In genomic region chrX:48054186-48055015, GRCm38 (mm10) we compare ENCODE assay signal across 8 mouse cellular contexts. TPM values are rescaled to one million over a fixed set of nuclear protein-coding genes. Genes with fewer than 3 reads are reported as not detected.
DNase-seq lines count a peak whose midpoint lies in the region; ATAC-seq and TF ChIP-seq lines count a peak whose summit lies in the region.

No protein-coding gene starts in this region.

- intact Hi-C loops in heart, adult 2 months (cut with DNase I): loop anchor here (5.0 kb wide), 1 partner anchor 38 kb away; no protein-coding TSS in a partner anchor

- ATAC-seq in intestine, postnatal 0 days: peak; percentile 49; the same call in 1 of the 2 replicates
- ATAC-seq in liver, embryonic 12.5 days: no peak
- ATAC-seq in midbrain, postnatal 0 days (ENCODE audit: low FRiP score): peak; percentile 89

- no peaks in the 10 kb centered on the region for H3K36me3 ChIP-seq in heart, adult 2 months (ENCODE audit: control insufficient read depth, insufficient read depth, low read length)
- H3K36me3 ChIP-seq in intestine, postnatal 0 days (ENCODE audit: control insufficient read depth, insufficient read depth): no peaks in the 10 kb centered on the region
- H3K36me3 ChIP-seq in liver, embryonic 12.5 days: no peaks in the 10 kb centered on the region
- H3K36me3 ChIP-seq in midbrain, postnatal 0 days (ENCODE audit: insufficient read depth, low read length): no peaks in the 10 kb centered on the region
- H3K36me3 ChIP-seq in thymus, adult 2 months (ENCODE audit: control insufficient read depth, insufficient read depth, low read length): no peaks in the 10 kb centered on the region

- peaks cover 5% of the 10 kb centered on the region for H3K4me1 ChIP-seq in heart, adult 2 months (ENCODE audit: control insufficient read depth, insufficient read depth, low read length)
- H3K4me1 ChIP-seq in intestine, postnatal 0 days (replicated peaks; ENCODE audit: control insufficient read depth, insufficient read depth, low read length): no peaks in the 10 kb centered on the region
- no peaks in the 10 kb centered on the region for H3K4me1 ChIP-seq in liver, embryonic 12.5 days
- no peaks in the 10 kb centered on the region for H3K4me1 ChIP-seq in midbrain, postnatal 0 days (ENCODE audit: insufficient read depth, low read length)
- H3K4me1 ChIP-seq in thymus, adult 2 months (replicated peaks; ENCODE audit: control insufficient read depth, insufficient read depth, low read length): peaks cover 8% of the 10 kb centered on the region

- H3K4me3 ChIP-seq in heart, adult 2 months: peak overlapping the region; percentile 47
- peak overlapping the region; percentile 37 for H3K4me3 ChIP-seq in intestine, postnatal 0 days (ENCODE audit: low read depth, low read length)
- H3K4me3 ChIP-seq in liver, embryonic 12.5 days: peak overlapping the region; percentile 23
- peak overlapping the region; percentile 16; the same call in 1 of the 2 replicates for H3K4me3 ChIP-seq in midbrain, postnatal 0 days (ENCODE audit: low read depth, low read length)
- peak overlapping the region; percentile 93 for H3K4me3 ChIP-seq in thymus, adult 2 months (ENCODE audit: control insufficient read depth, insufficient read depth, low read length)

- TF ChIP-seq CTCF in heart, adult 2 months (IDR thresholded peaks at IDR 0.05): peak; percentile 40
- TF ChIP-seq CTCF in intestine, postnatal 0 days (IDR thresholded peaks at IDR 0.05; ENCODE audit: low read depth): 0 out of 2 replicates have a peak, but pooled peaks have one; percentile 16
- TF ChIP-seq CTCF in midbrain, postnatal 0 days (IDR thresholded peaks at IDR 0.05): peak; percentile 51
- no peak for TF ChIP-seq CTCF in thymus, adult 2 months (IDR thresholded peaks at IDR 0.05; ENCODE audit: borderline replicate concordance, control insufficient read depth, extremely low read depth, insufficient read depth, low read length, poor library complexity)

- H3K4me2 ChIP-seq in intestine, postnatal 0 days (replicated peaks; ENCODE audit: low read depth): peak overlapping the region; percentile 60
- peak overlapping the region; percentile 58 for H3K4me2 ChIP-seq in liver, embryonic 12.5 days
- peak overlapping the region; percentile 45 for H3K4me2 ChIP-seq in midbrain, postnatal 0 days (ENCODE audit: low read depth, low read length, poor library complexity, severe bottlenecking)

- 0 out of 2 replicates have a peak, but pooled peaks have one; percentile 15 for TF ChIP-seq POLR2A in heart, adult 2 months (IDR thresholded peaks at IDR 0.05; ENCODE audit: insufficient read depth, low read depth, low read length)
- TF ChIP-seq POLR2A in thymus, adult 2 months (IDR thresholded peaks at IDR 0.05; ENCODE audit: control insufficient read depth, extremely low read depth, insufficient read depth, low read length, poor library complexity): no peak

- H3K9me3 ChIP-seq in intestine, postnatal 0 days (ENCODE audit: control insufficient read depth): no peaks in the 10 kb centered on the region
- H3K9me3 ChIP-seq in liver, embryonic 12.5 days (replicated peaks): no peaks in the 10 kb centered on the region
- no peaks in the 10 kb centered on the region for H3K9me3 ChIP-seq in midbrain, postnatal 0 days (ENCODE audit: low read length)

- no peaks in the 10 kb centered on the region for H3K27me3 ChIP-seq in heart, adult 2 months (ENCODE audit: control insufficient read depth, insufficient read depth, low read length)
- H3K27me3 ChIP-seq in intestine, postnatal 0 days (replicated peaks; ENCODE audit: control insufficient read depth, insufficient read depth, low read length): peaks cover 9% of the 10 kb centered on the region; the same call in 1 of the 2 replicates
- H3K27me3 ChIP-seq in liver, embryonic 12.5 days (replicated peaks): 0 out of 2 replicates have a peak, but pooled peaks cover 10% of the 10 kb centered on the region
- no peaks in the 10 kb centered on the region for H3K27me3 ChIP-seq in midbrain, postnatal 0 days (ENCODE audit: insufficient read depth, low read length)
- H3K27me3 ChIP-seq in thymus, adult 2 months (ENCODE audit: control insufficient read depth, insufficient read depth, low read length): no peaks in the 10 kb centered on the region

- TF ChIP-seq EP300 in heart, adult 2 months (IDR thresholded peaks at IDR 0.05; ENCODE audit: insufficient read depth, low read depth, low read length): no peak

- peak overlapping the region; percentile 62 for H3K27ac ChIP-seq in heart, adult 2 months
- no peak overlapping the region for H3K27ac ChIP-seq in intestine, postnatal 0 days (ENCODE audit: low read depth, low read length)
- no peak overlapping the region for H3K27ac ChIP-seq in liver, embryonic 12.5 days
- peak overlapping the region; percentile 47; the same call in 1 of the 2 replicates for H3K27ac ChIP-seq in midbrain, postnatal 0 days (ENCODE audit: low read depth, low read length)
- no peak overlapping the region for H3K27ac ChIP-seq in thymus, adult 2 months (ENCODE audit: control insufficient read depth, insufficient read depth, low read length)

- WGBS in heart, adult 2 months: 25% methylated on average over 31 of the region's 31 CpGs
- WGBS in intestine, postnatal 0 days: 38% methylated on average over 31 of the region's 31 CpGs
- WGBS in liver, embryonic 12.5 days (ENCODE audit: insufficient replicate concordance): 25% methylated on average over 31 of the region's 31 CpGs
- WGBS in midbrain, postnatal 0 days: 32% methylated on average over 31 of the region's 31 CpGs
- 8% methylated on average over 31 of the region's 31 CpGs for WGBS in thymus, adult 2 months

- no peaks in the 10 kb centered on the region for H3K79me2 ChIP-seq in heart, adult 2 months (replicated peaks; ENCODE audit: control insufficient read depth, insufficient read depth, low read length)

- peak; percentile 31 for DNase-seq in urinary bladder, adult 2 months (ENCODE audit: low spot score)
- DNase-seq in urinary bladder, postnatal 4 days (ENCODE audit: low spot score in 2 of 2): no peak
- DNase-seq in embryo, embryonic 9.5 days (ENCODE audit: extremely low spot score): peak; percentile 36
- peak; percentile 56 to 57 for DNase-seq in heart, adult 2 months
- peak; percentile 61 for DNase-seq in midbrain, postnatal 0 days (ENCODE audit: low spot score)
- DNase-seq in thymus, adult 2 months: peak; percentile 22

- H3K9ac ChIP-seq in heart, adult 2 months (ENCODE audit: low read depth, low read length): peak overlapping the region; percentile 58
- H3K9ac ChIP-seq in intestine, postnatal 0 days (ENCODE audit: low read depth, low read length): no peak overlapping the region
- no peak overlapping the region for H3K9ac ChIP-seq in liver, embryonic 12.5 days
- H3K9ac ChIP-seq in midbrain, postnatal 0 days (replicated peaks; ENCODE audit: low read length, poor library complexity, severe bottlenecking): no peak overlapping the region

RNA-seq across cellular contexts. Expression of gene Apln, which starts 19.7 kb away (rescaled TPM):
- polyA plus RNA-seq in urinary bladder, adult 2 months (2012; rRNA removed): 2.3 and 2.5 TPM in 2 replicates
- 1 to 10 TPM; 6.6 to 8.2 TPM for total RNA-seq in heart, adult 2 months (2021)
- polyA plus RNA-seq in heart, adult 2 months (2012; rRNA removed): 7.8 and 7.9 TPM in 2 replicates
- polyA plus RNA-seq in intestine, postnatal 0 days (2015; fragmentation: Nextera tagmentation; extraction: Ambion mirVana): 3.5 and 4.0 TPM in 2 replicates
- 0.33 and 0.43 TPM in 2 replicates for polyA plus RNA-seq in liver, embryonic 12.5 days (2016; fragmentation: Nextera tagmentation; extraction: Ambion mirVana)
- total RNA-seq in midbrain, postnatal 0 days (2014; rRNA removed): 5.9 and 9.2 TPM in 2 replicates
- 1.0 and 1.3 TPM in 2 replicates for polyA plus RNA-seq in midbrain, postnatal 0 days (2015; fragmentation: Nextera tagmentation; extraction: Ambion mirVana)
- 1.4 and 2.1 TPM in 2 replicates for polyA plus RNA-seq in thymus, adult 2 months (2012; rRNA removed)

RNA-seq across cellular contexts. Expression of gene Xpnpep2, which starts 54.1 kb away (rescaled TPM):
- polyA plus RNA-seq in urinary bladder, adult 2 months (2012; rRNA removed): 2.1 and 3.0 TPM in 2 replicates
- total RNA-seq in heart, adult 2 months (2021): 1 to 10 TPM; 1.5 to 1.9 TPM
- polyA plus RNA-seq in heart, adult 2 months (2012; rRNA removed): 2.1 and 4.1 TPM in 2 replicates
- 3.9 and 4.4 TPM in 2 replicates for polyA plus RNA-seq in intestine, postnatal 0 days (2015; fragmentation: Nextera tagmentation; extraction: Ambion mirVana)
- polyA plus RNA-seq in liver, embryonic 12.5 days (2016; fragmentation: Nextera tagmentation; extraction: Ambion mirVana): 0.14 TPM in 1 of 2 replicates, not detected in the other
- 3.3 and 6.3 TPM in 2 replicates for total RNA-seq in midbrain, postnatal 0 days (2014; rRNA removed)
- 0.79 and 0.85 TPM in 2 replicates for polyA plus RNA-seq in midbrain, postnatal 0 days (2015; fragmentation: Nextera tagmentation; extraction: Ambion mirVana)
- polyA plus RNA-seq in thymus, adult 2 months (2012; rRNA removed): 0.89 and 1.1 TPM in 2 replicates

Comparison
In these comparisons a context has a peak if more than half of its experiments do, and no peak if none do; other contexts are left out.
1. DNase-seq: peak in urinary bladder, adult 2 months (single experiment), embryo, embryonic 9.5 days (single experiment), heart, adult 2 months (2 of 2), midbrain, postnatal 0 days (single experiment) and thymus, adult 2 months (single experiment); none in urinary bladder, postnatal 4 days (0 of 2).
2. H3K27ac ChIP-seq: peak in heart, adult 2 months (single experiment) and midbrain, postnatal 0 days (single experiment); none in intestine, postnatal 0 days (single experiment), liver, embryonic 12.5 days (single experiment) and thymus, adult 2 months (single experiment).
3. H3K4me3 ChIP-seq: peak in every context shown above with its lines; median percentile 93 in thymus, adult 2 months; 47 in heart, adult 2 months; 37 in intestine, postnatal 0 days; 23 in liver, embryonic 12.5 days; 16 in midbrain, postnatal 0 days.
4. Peak in every context shown above with its lines, with median percentiles within 50 percentile points of each other: H3K4me2 ChIP-seq.